Mouse (Mus musculus): ENCODE results near the gene Slc1a4. TPM values are rescaled to one million over a fixed set of nuclear protein-coding genes. Genes with fewer than 3 reads are reported as not detected.
A peak's percentile ranks its signal among the peaks of the same experiment; 100 is the strongest.

The Slc1a4 gene
- polyA plus RNA-seq, 1 experiment from 2014 or later: 26.0 TPM

DNA sequence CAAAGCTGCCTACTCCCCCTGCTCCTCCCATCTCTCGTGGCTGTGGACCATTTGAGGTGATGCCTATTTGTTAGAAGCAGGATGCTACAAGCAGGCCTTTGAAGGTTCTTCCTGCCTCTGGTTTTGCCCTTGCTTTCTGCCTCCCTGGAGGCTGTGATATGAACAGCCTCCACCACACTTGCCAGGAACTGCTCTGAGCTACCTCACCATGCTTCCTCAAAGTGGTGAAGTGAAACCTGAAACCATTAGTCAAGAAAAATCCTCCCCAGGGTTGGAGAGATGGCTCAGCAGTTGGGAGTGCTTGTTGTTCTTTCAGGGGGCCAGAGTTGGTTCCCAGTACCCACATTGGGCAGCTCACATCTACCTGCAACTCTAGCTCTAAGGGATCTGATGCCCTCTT is 9.1 kb upstream of the Slc1a4 start:
- no peak for ATAC-seq
- WGBS: 85% methylated on average over 1 of the region's 1 CpGs
- Histone ChIP-seq H3K4me2 (no peak overlapping the region), H3K4me1 (no peaks in the 10 kb centered on the region), H3K36me3 (ENCODE audit: poor library complexity, severe bottlenecking) (no peaks in the 10 kb centered on the region), H3K4me3 (no peak overlapping the region), H3K27me3 (no peaks in the 10 kb centered on the region), H3K9me3 (replicated peaks) (no peaks in the 10 kb centered on the region), H3K9ac (no peak overlapping the region), H3K27ac (no peak overlapping the region)

DNA sequence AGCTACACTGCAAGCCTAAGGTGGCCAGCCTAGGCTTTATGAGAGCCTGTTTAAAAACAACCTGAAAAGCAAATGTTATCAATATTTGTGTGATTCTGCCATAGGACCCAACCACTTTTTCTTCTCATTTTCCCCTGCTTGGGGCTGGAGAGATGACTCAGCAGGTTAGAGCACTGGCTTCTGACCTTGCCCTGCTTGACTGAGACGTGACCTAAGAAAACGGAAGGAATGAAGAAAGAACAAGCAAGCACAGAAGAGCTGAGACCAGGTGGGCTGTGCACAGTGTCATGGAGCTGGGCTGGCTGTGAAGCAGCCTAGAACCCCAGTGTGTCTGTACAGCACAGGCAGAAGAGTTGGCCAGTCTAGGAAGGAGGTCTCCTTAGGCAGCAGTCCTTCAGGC is 6.2 kb upstream of the Slc1a4 start:
- Histone ChIP-seq H3K36me3 (ENCODE audit: poor library complexity, severe bottlenecking) (no peaks in the 10 kb centered on the region), H3K27ac (no peak overlapping the region), H3K9me3 (replicated peaks) (no peaks in the 10 kb centered on the region), H3K4me2 (no peak overlapping the region), H3K4me1 (peaks cover 4% of the 10 kb centered on the region; the same call in 1 of the 2 replicates), H3K4me3 (no peak overlapping the region), H3K9ac (no peak overlapping the region), H3K27me3 (no peaks in the 10 kb centered on the region)
- 74% methylated on average over 2 of the region's 2 CpGs for WGBS
- ATAC-seq: no peak

DNA sequence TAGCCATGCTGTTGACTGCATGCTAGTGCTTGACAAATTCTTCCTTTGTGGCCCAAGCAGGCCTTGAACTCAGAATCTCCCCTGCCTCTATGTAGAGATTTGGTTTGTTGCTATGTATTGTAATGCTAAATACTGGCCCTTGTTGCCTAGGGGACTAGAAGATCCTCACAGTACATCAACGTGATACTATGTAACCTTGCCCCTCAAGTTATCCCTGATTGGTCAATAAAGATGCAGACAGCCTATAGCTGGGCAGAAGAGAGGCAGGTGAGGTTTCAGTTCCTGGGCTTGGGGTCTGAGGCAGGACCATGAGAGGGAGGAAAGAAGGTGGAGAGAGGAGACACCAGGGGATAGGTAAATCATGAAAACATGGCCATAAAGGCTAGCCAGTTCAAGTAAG is 1.8 kb upstream of the Slc1a4 start:
- peak overlapping the region; percentile 98; the same call in 1 of the 2 replicates for H3K27ac ChIP-seq

DNA sequence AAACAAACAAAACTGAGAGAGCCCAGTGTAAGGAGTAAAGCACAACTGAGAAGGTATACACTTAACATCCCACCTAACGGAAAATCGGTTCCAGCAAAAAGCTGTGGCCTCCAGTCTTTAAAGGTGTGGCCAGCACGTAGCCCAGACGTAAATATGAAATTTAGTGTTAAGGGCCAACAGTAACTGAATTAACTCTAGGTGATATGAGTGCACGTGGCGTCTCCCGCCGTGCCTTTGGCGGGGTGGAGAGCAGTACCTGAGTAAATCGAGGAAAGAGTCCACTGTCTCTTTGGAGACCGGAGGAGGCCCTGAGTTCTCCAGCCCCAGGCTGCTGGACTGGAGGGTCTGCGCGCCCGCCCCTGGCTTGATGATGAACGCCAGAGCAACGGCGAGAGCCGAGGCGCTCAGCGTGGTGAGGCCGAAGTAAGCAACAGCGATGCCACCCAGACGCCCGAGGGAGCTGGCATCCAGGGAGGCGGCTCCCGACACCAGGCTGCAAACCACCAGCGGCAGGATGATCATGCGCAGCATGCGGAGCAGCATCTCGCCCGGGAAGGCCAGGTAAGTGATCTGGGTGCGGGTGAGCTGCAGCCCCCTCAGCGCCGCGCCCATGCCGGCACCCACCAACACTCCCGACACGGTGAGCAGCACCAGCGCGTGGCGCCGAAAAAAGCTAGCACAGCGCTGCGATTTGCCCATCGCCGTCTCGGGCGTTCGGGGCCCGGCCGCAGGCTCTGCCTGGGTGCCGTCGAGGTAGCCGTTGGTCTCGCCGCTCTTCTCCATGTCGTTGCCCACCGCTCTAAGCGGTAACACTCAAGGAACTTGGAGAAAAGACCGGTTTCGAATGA is 599 bp downstream of the Slc1a4 start:
- H3K9me3 ChIP-seq (replicated peaks): no peaks in the 10 kb centered on the region
- H3K27ac ChIP-seq: peak overlapping the region; percentile 98
- peak overlapping the region; percentile 86 for H3K9ac ChIP-seq
- WGBS: under 1% methylated on average over 61 of the region's 61 CpGs
- peak overlapping the region; percentile 84 for H3K4me2 ChIP-seq
- peak overlapping the region; percentile 75 for H3K4me3 ChIP-seq
- H3K36me3 ChIP-seq (ENCODE audit: poor library complexity, severe bottlenecking): no peaks in the 10 kb centered on the region
- peaks cover 33% of the 10 kb centered on the region for H3K4me1 ChIP-seq
- ATAC-seq: peak; percentile 36
- H3K27me3 ChIP-seq: no peaks in the 10 kb centered on the region

More for the DNA sequence above, 1.8 kb upstream of the Slc1a4 start:
- WGBS: 6% methylated on average over 1 of the region's 1 CpGs
- Histone ChIP-seq H3K4me3 (no peak overlapping the region), H3K9me3 (replicated peaks) (no peaks in the 10 kb centered on the region), H3K36me3 (ENCODE audit: poor library complexity, severe bottlenecking) (no peaks in the 10 kb centered on the region), H3K27me3 (no peaks in the 10 kb centered on the region), H3K9ac (no peak overlapping the region), H3K4me1 (peaks cover 30% of the 10 kb centered on the region), H3K4me2 (no peak overlapping the region)
- no peak for ATAC-seq

DNA sequence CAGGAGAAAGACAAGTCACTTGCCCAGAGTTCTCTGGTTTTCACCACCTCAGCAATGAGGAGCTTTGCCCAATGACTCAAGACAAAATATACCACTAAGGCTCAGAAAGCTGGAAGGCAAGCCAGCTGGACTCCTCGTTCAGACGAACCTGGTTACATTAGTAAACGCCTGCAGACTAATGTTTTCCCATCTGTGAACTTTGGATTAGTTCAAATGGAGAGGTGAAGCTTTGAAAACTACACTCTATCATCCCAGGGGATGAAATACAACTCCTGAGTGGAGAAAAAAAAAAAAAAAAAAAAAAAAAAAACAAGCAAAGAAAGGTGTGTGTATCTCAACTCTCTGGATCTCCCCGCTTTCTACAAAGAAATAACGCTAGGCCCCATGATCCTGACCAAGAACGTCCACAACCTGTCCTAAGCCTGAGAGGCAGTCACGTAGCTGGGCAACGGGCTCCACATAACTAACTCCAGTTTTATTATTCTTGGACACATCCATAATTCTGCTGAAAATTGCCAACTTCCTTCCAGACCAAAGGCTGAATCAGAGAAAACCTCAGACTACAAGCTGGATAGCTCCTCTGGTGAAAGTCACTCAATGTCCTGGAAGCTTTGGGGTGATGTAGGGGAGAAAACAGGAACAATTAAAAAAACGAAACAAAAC is 1.4 kb downstream of the Slc1a4 start:
- Histone ChIP-seq H3K4me3 (peak overlapping the region; percentile 75), H3K9ac (peak overlapping the region; percentile 86), H3K36me3 (ENCODE audit: poor library complexity, severe bottlenecking) (no peaks in the 10 kb centered on the region), H3K27ac (0 out of 2 replicates have a peak overlapping the region, but pooled peaks have one; percentile 98), H3K27me3 (no peaks in the 10 kb centered on the region), H3K9me3 (replicated peaks) (no peaks in the 10 kb centered on the region), H3K4me2 (peak overlapping the region; percentile 84), H3K4me1 (peaks cover 41% of the 10 kb centered on the region)
- ATAC-seq: no peak
- WGBS: 30% methylated on average over 9 of the region's 9 CpGs

DNA sequence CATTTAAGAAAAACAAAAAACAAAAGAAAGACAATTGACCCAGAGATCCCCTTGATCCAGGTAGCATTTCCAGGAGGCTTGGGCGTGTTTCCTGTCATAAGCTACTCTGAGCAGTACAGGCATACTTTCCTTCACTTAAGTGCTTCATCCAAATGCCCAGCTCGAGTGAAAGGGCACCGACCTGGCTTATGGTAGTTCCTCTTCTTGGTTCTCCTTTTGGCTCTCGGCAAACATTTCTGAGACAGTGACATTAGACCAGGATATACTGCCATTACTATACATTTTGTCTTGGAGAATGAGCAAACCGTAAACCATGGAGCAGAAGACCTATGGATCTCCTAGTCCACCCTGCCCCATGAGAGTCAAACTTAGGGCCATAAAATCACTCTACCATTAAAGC is 2.8 kb downstream of the Slc1a4 start:
- ATAC-seq: no peak
- Histone ChIP-seq H3K4me2 (peak overlapping the region; percentile 84), H3K27ac (no peak overlapping the region), H3K9me3 (replicated peaks) (no peaks in the 10 kb centered on the region), H3K9ac (no peak overlapping the region), H3K27me3 (no peaks in the 10 kb centered on the region), H3K4me3 (peak overlapping the region; percentile 75; the same call in 1 of the 2 replicates), H3K4me1 (peaks cover 41% of the 10 kb centered on the region), H3K36me3 (ENCODE audit: poor library complexity, severe bottlenecking) (no peaks in the 10 kb centered on the region)
- 92% methylated on average over 5 of the region's 5 CpGs for WGBS

DNA sequence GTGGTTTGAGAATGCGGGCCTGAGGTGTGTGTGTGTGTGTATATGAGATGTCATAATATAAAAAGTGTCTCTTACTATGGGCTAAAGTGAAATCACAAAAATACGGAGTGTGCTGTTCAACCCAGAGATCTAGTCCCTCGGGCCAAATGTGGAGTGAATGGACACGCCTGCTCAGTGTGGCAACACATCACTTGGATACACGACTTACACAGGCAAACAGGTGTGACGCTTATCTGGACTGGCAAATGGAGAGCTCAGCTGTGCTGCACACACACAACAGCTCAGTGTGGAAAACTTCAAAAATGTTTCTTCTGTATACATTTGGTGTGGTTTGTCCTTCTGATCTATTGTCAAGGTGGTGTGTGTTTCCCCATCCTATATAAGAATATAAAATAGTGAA is 3.7 kb downstream of the Slc1a4 start:
- WGBS: 87% methylated on average over 6 of the region's 6 CpGs
- no peaks in the 10 kb centered on the region for H3K36me3 ChIP-seq (ENCODE audit: poor library complexity, severe bottlenecking)
- no peak overlapping the region for H3K4me2 ChIP-seq
- H3K9ac ChIP-seq: no peak overlapping the region
- no peaks in the 10 kb centered on the region for H3K27me3 ChIP-seq
- no peak overlapping the region for H3K4me3 ChIP-seq
- no peaks in the 10 kb centered on the region for H3K9me3 ChIP-seq (replicated peaks)
- H3K4me1 ChIP-seq: peaks cover 38% of the 10 kb centered on the region
- no peak for ATAC-seq
- H3K27ac ChIP-seq: no peak overlapping the region

DNA sequence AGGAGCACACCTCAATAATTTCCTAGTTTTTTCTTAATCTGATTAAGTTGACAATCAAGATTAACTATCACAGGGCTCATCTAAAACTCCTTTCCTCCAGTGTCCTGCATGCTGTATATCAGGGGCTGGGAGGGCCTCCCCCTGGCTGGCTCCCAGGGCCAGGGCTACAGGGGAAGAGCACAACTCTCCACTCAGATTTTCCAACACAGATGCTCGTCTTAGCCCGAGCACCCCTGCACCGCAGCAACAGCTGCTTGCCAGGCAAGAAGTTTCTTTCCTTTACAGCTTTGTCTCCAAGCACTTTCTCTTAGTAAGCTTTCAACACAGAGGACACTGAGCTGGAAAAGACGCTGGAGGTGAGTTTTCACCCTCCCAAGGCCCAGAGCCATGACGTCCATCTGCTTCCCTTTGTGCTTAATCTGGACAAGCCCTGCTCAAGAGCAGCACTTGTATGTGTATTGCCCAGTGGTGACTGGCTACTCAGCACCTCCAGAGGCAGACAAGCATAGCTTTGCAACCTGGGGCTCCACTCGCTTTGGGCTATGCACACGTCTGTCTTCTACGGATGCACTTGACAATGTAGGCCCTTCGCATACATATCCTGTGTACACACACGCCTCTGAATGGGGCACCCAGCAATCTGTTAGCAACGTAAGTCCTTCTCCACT is 6.1 kb downstream of the Slc1a4 start:
- WGBS: 60% methylated on average over 11 of the region's 11 CpGs
- H3K9ac ChIP-seq: no peak overlapping the region

DNA sequence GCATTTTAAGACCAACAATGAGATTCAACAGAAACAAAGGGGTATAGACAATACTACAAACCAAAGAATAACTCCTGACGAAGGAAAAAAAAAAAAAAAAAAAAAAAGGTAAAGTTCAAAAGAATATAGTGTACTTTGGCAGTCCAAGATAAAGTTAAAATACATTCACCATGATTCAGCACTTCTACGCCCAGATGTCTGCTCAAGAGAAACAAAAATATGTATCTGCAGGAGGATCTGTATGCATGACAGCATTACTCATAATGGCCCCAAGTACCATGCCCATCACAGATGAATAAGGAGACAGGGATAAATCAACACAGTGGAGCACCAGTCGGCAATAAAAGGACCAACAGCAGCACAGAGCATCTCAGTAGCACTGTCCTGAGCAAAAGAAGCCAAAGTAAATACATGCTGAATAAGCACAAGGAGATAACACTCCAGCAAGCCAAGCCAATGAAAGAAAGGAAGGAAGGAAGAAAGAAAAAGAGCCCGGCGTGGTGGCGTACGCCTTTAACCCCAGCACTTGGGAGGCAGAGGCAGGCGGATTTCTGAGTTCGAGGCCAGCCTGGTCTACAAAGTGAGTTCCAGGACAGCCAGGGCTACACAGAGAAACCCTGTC is 7.3 kb downstream of the Slc1a4 start:
- Histone ChIP-seq H3K4me2 (no peak overlapping the region), H3K27me3 (no peaks in the 10 kb centered on the region), H3K9me3 (replicated peaks) (no peaks in the 10 kb centered on the region), H3K9ac (no peak overlapping the region), H3K4me1 (peaks cover 32% of the 10 kb centered on the region), H3K36me3 (ENCODE audit: poor library complexity, severe bottlenecking) (no peaks in the 10 kb centered on the region), H3K4me3 (no peak overlapping the region), H3K27ac (no peak overlapping the region)
- no peak for ATAC-seq
- 93% methylated on average over 9 of the region's 9 CpGs for WGBS

More for the DNA sequence above, 6.1 kb downstream of the Slc1a4 start:
- Histone ChIP-seq H3K4me3 (no peak overlapping the region), H3K4me1 (peaks cover 37% of the 10 kb centered on the region), H3K27ac (no peak overlapping the region), H3K27me3 (no peaks in the 10 kb centered on the region), H3K9me3 (replicated peaks) (no peaks in the 10 kb centered on the region), H3K36me3 (ENCODE audit: poor library complexity, severe bottlenecking) (no peaks in the 10 kb centered on the region), H3K4me2 (no peak overlapping the region)
- ATAC-seq: no peak

DNA sequence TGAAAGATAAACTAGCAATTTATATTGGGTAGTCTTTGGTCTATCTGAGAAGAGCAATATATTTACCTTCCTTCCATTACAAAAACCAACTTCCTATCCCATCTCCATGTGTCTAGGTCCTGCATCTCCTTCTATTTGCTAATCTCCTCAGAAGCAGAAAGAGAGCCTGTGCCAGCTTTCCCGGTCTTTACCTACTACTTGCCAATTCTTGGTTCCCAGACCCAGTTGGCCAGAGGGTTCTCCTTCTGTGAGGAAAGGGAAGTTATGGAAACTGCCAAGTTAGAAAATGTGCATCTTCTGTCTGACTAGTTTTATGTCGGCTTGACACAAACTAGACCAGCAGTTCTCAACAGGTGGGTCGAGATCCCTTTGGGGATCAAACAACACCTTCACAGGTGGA is 8.5 kb downstream of the Slc1a4 start:
- H3K4me2 ChIP-seq: no peak overlapping the region
- H3K4me3 ChIP-seq: no peak overlapping the region
- H3K9me3 ChIP-seq (replicated peaks): no peaks in the 10 kb centered on the region
- no peaks in the 10 kb centered on the region for H3K27me3 ChIP-seq
- no peak overlapping the region for H3K27ac ChIP-seq
- no peak for ATAC-seq
- H3K9ac ChIP-seq: no peak overlapping the region
- H3K4me1 ChIP-seq: peaks cover 25% of the 10 kb centered on the region
- 94% methylated on average over 3 of the region's 3 CpGs for WGBS
- no peaks in the 10 kb centered on the region for H3K36me3 ChIP-seq (ENCODE audit: poor library complexity, severe bottlenecking)

DNA sequence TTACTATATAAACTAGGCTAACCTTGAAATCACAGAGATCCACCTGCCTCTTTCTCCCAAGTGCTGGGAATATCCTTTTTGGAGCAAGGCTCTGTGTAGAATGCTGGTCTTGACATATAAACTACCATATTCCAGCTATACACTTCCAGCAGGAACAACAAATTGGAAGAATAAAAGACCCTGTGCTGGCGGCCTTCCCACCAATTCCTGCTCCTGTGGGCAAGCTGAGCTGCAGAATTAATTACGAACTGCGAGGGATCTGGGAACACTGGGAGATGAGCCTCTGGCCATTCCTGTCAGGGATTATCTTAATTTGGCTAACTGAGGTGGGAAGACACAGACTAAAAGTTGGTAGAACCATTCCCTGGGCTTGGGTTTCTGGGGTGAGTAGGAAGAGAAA is 10.1 kb downstream of the Slc1a4 start:
- peaks cover 2% of the 10 kb centered on the region for H3K36me3 ChIP-seq (ENCODE audit: poor library complexity, severe bottlenecking)
- no peak overlapping the region for H3K4me3 ChIP-seq
- no peaks in the 10 kb centered on the region for H3K27me3 ChIP-seq
- H3K9me3 ChIP-seq (replicated peaks): no peaks in the 10 kb centered on the region
- ATAC-seq: no peak
- H3K4me2 ChIP-seq: no peak overlapping the region
- WGBS: 38% methylated on average over 3 of the region's 3 CpGs
- H3K4me1 ChIP-seq: peaks cover 22% of the 10 kb centered on the region
- no peak overlapping the region for H3K27ac ChIP-seq
- no peak overlapping the region for H3K9ac ChIP-seq

DNA sequence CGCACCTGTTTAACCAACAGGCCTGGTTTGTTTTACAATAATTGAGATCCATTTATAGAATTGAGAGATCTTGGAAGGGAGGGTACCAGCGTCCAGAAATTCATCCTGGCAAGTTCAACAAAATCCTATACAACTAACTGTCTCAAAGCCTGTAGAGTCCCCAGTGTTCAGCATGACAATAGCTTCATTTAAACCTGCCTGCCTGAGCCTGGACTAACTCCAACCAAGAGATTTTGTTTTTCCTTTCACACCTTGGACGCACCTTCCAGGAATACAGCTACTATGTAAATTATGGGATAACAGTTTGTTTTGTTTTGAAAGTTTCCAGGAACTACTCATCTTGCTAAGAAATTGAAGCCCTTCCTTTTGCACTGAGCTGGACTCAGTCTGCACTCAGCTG is 11.9 kb downstream of the Slc1a4 start:
- H3K27ac ChIP-seq: no peak overlapping the region
- H3K4me3 ChIP-seq: no peak overlapping the region
- no peak for ATAC-seq
- no peak overlapping the region for H3K4me2 ChIP-seq
- H3K9me3 ChIP-seq (replicated peaks): no peaks in the 10 kb centered on the region
- 50% methylated on average over 3 of the region's 3 CpGs for WGBS
- no peak overlapping the region for H3K9ac ChIP-seq
- H3K27me3 ChIP-seq: no peaks in the 10 kb centered on the region
- H3K36me3 ChIP-seq (ENCODE audit: poor library complexity, severe bottlenecking): peaks cover 10% of the 10 kb centered on the region
- H3K4me1 ChIP-seq: peaks cover 14% of the 10 kb centered on the region
